Mouse (Mus musculus) kidney, postnatal 0 days (tissue): ENCODE results near the gene Ftcd. TPM values are rescaled to one million over a fixed set of nuclear protein-coding genes. Genes with fewer than 3 reads are reported as not detected.
A peak's percentile ranks its signal among the peaks of the same experiment; 100 is the strongest.

Source experiments
- ATAC-seq: fragments of 200-750 bp; cut with Nextera tagmentation; replicated peaks from 2 replicates; pipeline ENCODE4 v1.8.0; 2017; ENCODE audit warnings: low read depth, moderate number of reproducible peaks, moderate TSS enrichment, moderate library complexity; ENCODE audit not compliant: low FRiP score
- DNase-seq: peaks from one replicate; pipeline ENCODE4 v3.0.0-alpha.2; 2016; ENCODE audit warnings: low spot score
- H3K27ac ChIP-seq: fragments of 300-500 bp; sonication (generic); 2 replicates; pipeline ENCODE4 v1.5.1; 2014; ENCODE audit warnings: mild to moderate bottlenecking
- H3K27me3 ChIP-seq: fragments of 300-500 bp; sonication (generic); 2 replicates; pipeline ENCODE4 v1.6.1; 2014; ENCODE audit warnings: low read length, mixed read lengths; ENCODE audit not compliant: insufficient read depth
- H3K36me3 ChIP-seq: fragments of 300-500 bp; sonication (generic); 2 replicates; pipeline ENCODE4 v1.6.1; 2014; ENCODE audit warnings: low read length, mixed read lengths; ENCODE audit not compliant: insufficient read depth
- H3K4me1 ChIP-seq: fragments of 300-500 bp; sonication (generic); replicated peaks from 2 replicates; pipeline ENCODE4 v1.6.1; 2014; ENCODE audit warnings: antibody characterized with exemption, low read length, mixed read lengths; ENCODE audit not compliant: insufficient read depth
- H3K4me2 ChIP-seq: fragments of 300-500 bp; sonication (generic); 2 replicates; pipeline ENCODE4 v1.6.1; 2014; ENCODE audit warnings: mild to moderate bottlenecking, low read length, moderate library complexity, mixed read lengths
- H3K4me3 ChIP-seq: fragments of 300-500 bp; sonication (generic); replicated peaks from 2 replicates; pipeline ENCODE4 v1.5.1; 2014; ENCODE audit warnings: low read depth, low read length
- H3K9ac ChIP-seq: fragments of 300-500 bp; sonication (generic); 2 replicates; pipeline ENCODE4 v1.6.1; 2014; ENCODE audit warnings: low read depth, low read length
- H3K9me3 ChIP-seq: fragments of 300-500 bp; sonication (generic); replicated peaks from 2 replicates; pipeline ENCODE4 v1.6.1; 2016; ENCODE audit warnings: low read length, inconsistent platforms, mixed read lengths
- CTCF ChIP-seq: IDR thresholded peaks from 2 replicates; pipeline ENCODE4 v1.5.1; 2016; ENCODE audit warnings: antibody characterized with exemption, low read depth, mild to moderate bottlenecking, moderate library complexity
- WGBS: fragments of 180-500 bp; shearing (Covaris S2); extraction: QIAGEN DNeasy Blood & Tissue Kit; methylation state at CpG from one replicate; pipeline ENCODE4 v1.1.7; 2014; 5-methylcytosine and 5-hydroxymethylcytosine counted together
- polyA plus RNA-seq: library from polyadenylated mRNA; unstranded; fragments of >200 nt; fragmentation: Nextera tagmentation; extraction: Ambion mirVana; gene quantifications from 2 replicates; pipeline ENCODE4 v1.2.1, GENCODE M21; 2015

Gene Ftcd
- polyA plus RNA-seq, 1 experiment from 2014 or later, result 0.20 TPM

- TF ChIP-seq CTCF, result no peak
- H3K9me3 ChIP-seq, result no peaks in the 10 kb centered on the region
- no peak overlapping the region for H3K4me2 ChIP-seq
- no peak for ATAC-seq
- no peak overlapping the region for H3K4me3 ChIP-seq
- no peaks in the 10 kb centered on the region for H3K27me3 ChIP-seq
- no peak overlapping the region for H3K9ac ChIP-seq
- H3K36me3 ChIP-seq, result peaks cover 54% of the 10 kb centered on the region
- no peaks in the 10 kb centered on the region for H3K4me1 ChIP-seq
- 93% methylated on average over 11 of the region's 11 CpGs for WGBS
- H3K27ac ChIP-seq, result no peak overlapping the region
- DNase-seq, result no peak
These were observed 33.9 kb upstream of the Ftcd start for GRCm38 (mm10) chr10:76541336-76542085.

- H3K4me1 ChIP-seq, result no peaks in the 10 kb centered on the region
- no peak overlapping the region for H3K4me3 ChIP-seq
- TF ChIP-seq CTCF, result no peak
- peaks cover 59% of the 10 kb centered on the region for H3K36me3 ChIP-seq
- no peaks in the 10 kb centered on the region for H3K27me3 ChIP-seq
- ATAC-seq (no peak), DNase-seq (no peak)
- 80% methylated on average over 10 of the region's 10 CpGs for WGBS
- H3K9me3 ChIP-seq, result no peaks in the 10 kb centered on the region
- no peak overlapping the region for H3K4me2 ChIP-seq
- no peak overlapping the region for H3K9ac ChIP-seq
- H3K27ac ChIP-seq, result no peak overlapping the region
These were observed 32.6 kb upstream of the Ftcd start for GRCm38 (mm10) chr10:76542636-76543375.

GRCm38 (mm10) chr10:76546566-76546965, 28.9 kb upstream of the Ftcd start:
- no peaks in the 10 kb centered on the region for H3K4me1 ChIP-seq
- H3K36me3 ChIP-seq, result peaks cover 61% of the 10 kb centered on the region
- WGBS, result 61% methylated on average over 8 of the region's 8 CpGs
- H3K4me2 ChIP-seq, result no peak overlapping the region
- no peaks in the 10 kb centered on the region for H3K27me3 ChIP-seq
- TF ChIP-seq CTCF, result no peak
- no peak overlapping the region for H3K9ac ChIP-seq
- ATAC-seq (0 out of 2 replicates have a peak, but pooled peaks have one; percentile 29), DNase-seq (peak; percentile 25)
- no peak overlapping the region for H3K4me3 ChIP-seq
- H3K27ac ChIP-seq, result no peak overlapping the region
- no peaks in the 10 kb centered on the region for H3K9me3 ChIP-seq

- peaks cover 59% of the 10 kb centered on the region for H3K36me3 ChIP-seq
- DNase-seq, result no peak
- H3K4me2 ChIP-seq, result no peak overlapping the region
- no peaks in the 10 kb centered on the region for H3K27me3 ChIP-seq
- no peak overlapping the region for H3K9ac ChIP-seq
- no peak for TF ChIP-seq CTCF
- no peak for ATAC-seq
- 89% methylated on average over 8 of the region's 8 CpGs for WGBS
- H3K27ac ChIP-seq, result no peak overlapping the region
- H3K4me3 ChIP-seq, result no peak overlapping the region
- H3K9me3 ChIP-seq, result no peaks in the 10 kb centered on the region
- no peaks in the 10 kb centered on the region for H3K4me1 ChIP-seq
These were observed 27.2 kb upstream of the Ftcd start for GRCm38 (mm10) chr10:76548218-76548617.

DNA sequence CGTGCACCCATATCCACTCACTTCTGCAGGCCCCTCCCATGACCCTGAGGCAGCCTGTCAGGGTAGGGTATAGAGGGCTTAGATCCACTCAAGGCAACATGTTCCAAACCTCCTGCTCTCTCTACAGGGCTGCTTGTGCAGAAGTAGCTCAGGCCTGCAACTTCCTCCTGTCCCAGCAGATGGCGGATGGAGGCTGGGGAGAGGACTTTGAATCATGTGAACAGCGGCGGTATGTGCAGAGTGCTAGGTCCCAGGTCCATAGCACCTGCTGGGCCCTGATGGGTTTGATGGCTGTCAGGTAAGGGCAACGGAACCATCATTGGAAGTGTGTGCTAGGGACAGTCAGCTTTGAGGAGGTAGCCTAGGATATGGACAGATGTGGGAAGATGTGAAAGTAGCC, 25.0 kb upstream of the Ftcd start:
- 89% methylated on average over 5 of the region's 5 CpGs for WGBS
- H3K9ac ChIP-seq, result no peak overlapping the region
- DNase-seq (no peak), ATAC-seq (no peak)
- H3K27me3 ChIP-seq, result no peaks in the 10 kb centered on the region
- H3K27ac ChIP-seq, result no peak overlapping the region
- peak; percentile 56 for TF ChIP-seq CTCF
- H3K4me1 ChIP-seq, result no peaks in the 10 kb centered on the region
- H3K36me3 ChIP-seq, result peaks cover 57% of the 10 kb centered on the region
- no peak overlapping the region for H3K4me3 ChIP-seq
- H3K9me3 ChIP-seq, result no peaks in the 10 kb centered on the region
- H3K4me2 ChIP-seq, result no peak overlapping the region

DNA sequence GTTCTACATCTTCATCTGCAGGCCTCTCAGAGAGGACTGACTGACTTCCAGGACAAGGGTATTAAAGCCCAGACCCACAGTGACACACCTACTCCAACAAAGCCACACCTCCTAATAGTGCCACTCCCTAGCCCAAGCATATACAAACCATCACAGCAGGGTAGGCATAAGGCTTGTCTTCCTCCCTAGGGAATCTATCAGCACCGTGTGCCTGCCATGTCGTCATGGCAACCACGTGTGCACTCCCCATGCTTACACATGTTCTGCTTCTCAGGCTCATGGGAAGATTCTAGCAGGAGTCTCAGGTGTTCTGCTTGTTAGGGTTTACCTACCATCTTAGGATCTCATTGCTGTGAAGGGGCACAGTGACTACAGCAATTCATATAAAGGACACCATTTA, 23.9 kb upstream of the Ftcd start:
- ATAC-seq, result no peak
- Histone ChIP-seq H3K4me3 (no peak overlapping the region), H3K27ac (no peak overlapping the region), H3K4me1 (no peaks in the 10 kb centered on the region), H3K36me3 (peaks cover 51% of the 10 kb centered on the region), H3K9me3 (no peaks in the 10 kb centered on the region), H3K27me3 (no peaks in the 10 kb centered on the region), H3K9ac (no peak overlapping the region), H3K4me2 (no peak overlapping the region)
- no peak for TF ChIP-seq CTCF
- no peak for DNase-seq
- WGBS, result 82% methylated on average over 3 of the region's 3 CpGs
